Mouse (Mus musculus) neural tube, embryonic 12.5 days (tissue): ENCODE data around the gene Mapkap1. TPM values are rescaled to one million over a fixed set of nuclear protein-coding genes. Genes with fewer than 3 reads are reported as not detected.
"Not testable (repeated sequence)": the region's sequence is repeated elsewhere in the genome, so short reads cannot be mapped to it uniquely, and the experiment has no call there.

Experiments used
- ATAC-seq: fragments of 200-750 bp; cut with Nextera tagmentation; 2 replicates; pipeline ENCODE4 v1.8.0; 2017; ENCODE audit warnings: low read depth, mild to moderate bottlenecking, moderate TSS enrichment, moderate library complexity; ENCODE audit not compliant: low FRiP score
- H3K27ac ChIP-seq: fragments of 300-500 bp; sonication (generic); 2 replicates; pipeline ENCODE4 v1.5.1; 2016
- H3K27me3 ChIP-seq: fragments of 300-500 bp; sonication (generic); replicated peaks from 2 replicates; pipeline ENCODE4 v1.6.1; 2016; ENCODE audit warnings: mild to moderate bottlenecking
- H3K36me3 ChIP-seq: fragments of 300-500 bp; sonication (generic); 2 replicates; pipeline ENCODE4 v1.6.1; 2016; ENCODE audit warnings: mild to moderate bottlenecking
- H3K4me1 ChIP-seq: fragments of 300-500 bp; sonication (generic); 2 replicates; pipeline ENCODE4 v1.6.1; 2016
- H3K4me2 ChIP-seq: fragments of 300-500 bp; sonication (generic); replicated peaks from 2 replicates; pipeline ENCODE4 v1.6.1; 2016; ENCODE audit warnings: mild to moderate bottlenecking
- H3K4me3 ChIP-seq: fragments of 300-500 bp; sonication (generic); 2 replicates; pipeline ENCODE4 v1.5.1; 2016
- H3K9ac ChIP-seq: fragments of 300-500 bp; sonication (generic); 2 replicates; pipeline ENCODE4 v1.6.1; 2016; ENCODE audit warnings: mild to moderate bottlenecking
- H3K9me3 ChIP-seq: fragments of 300-500 bp; sonication (generic); 2 replicates; pipeline ENCODE4 v1.6.1; 2016; ENCODE audit warnings: mild to moderate bottlenecking
- WGBS: fragments of 180-500 bp; shearing (Covaris S2); methylation state at CpG from one replicate; pipeline ENCODE4 v1.1.7; 2016; 5-methylcytosine and 5-hydroxymethylcytosine counted together
- polyA plus RNA-seq: library from polyadenylated mRNA; unstranded; fragments of >200 nt; fragmentation: Nextera tagmentation; extraction: Ambion mirVana; gene quantifications from 2 replicates; pipeline ENCODE4 v1.2.1, GENCODE M21; 2016

The Mapkap1 gene
- polyA plus RNA-seq, 1 experiment from 2014 or later = 114 TPM

GRCm38 (mm10) chr2:34448756-34449155, 42.2 kb downstream of the Mapkap1 start:
- H3K9ac ChIP-seq = no peak overlapping the region
- H3K4me1 ChIP-seq = 0 out of 2 replicates have a peak, but pooled peaks cover 5% of the 10 kb centered on the region
- H3K9me3 ChIP-seq = no peaks in the 10 kb centered on the region
- no peak overlapping the region for H3K27ac ChIP-seq
- no peaks in the 10 kb centered on the region for H3K27me3 ChIP-seq
- 64% methylated on average over 4 of the region's 4 CpGs for WGBS
- ATAC-seq = no peak
- H3K36me3 ChIP-seq = 0 out of 2 replicates have a peak, but pooled peaks cover 2% of the 10 kb centered on the region
- no peak overlapping the region for H3K4me2 ChIP-seq
- H3K4me3 ChIP-seq = no peak overlapping the region

- no peak for ATAC-seq
- H3K4me3 ChIP-seq = no peak overlapping the region
- H3K27ac ChIP-seq = no peak overlapping the region
- no peaks in the 10 kb centered on the region for H3K27me3 ChIP-seq
- H3K4me1 ChIP-seq = no peaks in the 10 kb centered on the region
- no peaks in the 10 kb centered on the region for H3K36me3 ChIP-seq
- WGBS = 86% methylated on average over 3 of the region's 3 CpGs
- H3K9ac ChIP-seq = no peak overlapping the region
- H3K4me2 ChIP-seq = no peak overlapping the region
- no peaks in the 10 kb centered on the region for H3K9me3 ChIP-seq
Observed at GRCm38 (mm10) chr2:34462490-34462889, 55.9 kb downstream of the Mapkap1 start.

DNA sequence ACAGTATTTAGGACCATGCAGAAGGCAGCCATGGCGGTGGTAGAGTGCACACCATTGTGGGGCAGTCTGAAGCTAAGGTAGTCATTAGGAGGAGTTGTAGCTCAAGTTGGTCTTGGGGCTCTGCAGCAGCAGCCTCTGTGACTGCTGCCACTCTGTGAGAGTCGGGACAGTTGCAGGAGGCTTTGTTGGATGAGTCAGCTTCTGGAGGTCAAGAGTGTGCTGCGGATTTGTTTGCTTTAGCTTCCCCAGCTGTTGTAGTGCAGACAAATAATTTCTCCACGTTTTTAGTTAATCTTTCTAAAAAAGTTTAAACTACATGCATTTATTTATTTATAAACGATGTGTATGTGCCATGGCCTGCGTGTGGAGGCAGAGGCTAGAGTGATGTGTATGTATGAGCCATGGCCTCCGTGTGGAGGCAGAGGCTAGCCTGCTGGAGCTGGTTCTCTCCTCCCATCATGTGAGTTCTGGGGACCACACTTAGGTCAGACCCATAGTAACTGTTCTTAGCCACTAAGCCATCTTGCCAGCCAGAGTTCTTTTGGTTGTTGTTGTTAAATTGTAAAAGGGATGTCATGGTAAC, 62.1 kb downstream of the Mapkap1 start:
- no peaks in the 10 kb centered on the region for H3K27me3 ChIP-seq
- WGBS = 83% methylated on average over 7 of the region's 7 CpGs
- no peak for ATAC-seq

DNA sequence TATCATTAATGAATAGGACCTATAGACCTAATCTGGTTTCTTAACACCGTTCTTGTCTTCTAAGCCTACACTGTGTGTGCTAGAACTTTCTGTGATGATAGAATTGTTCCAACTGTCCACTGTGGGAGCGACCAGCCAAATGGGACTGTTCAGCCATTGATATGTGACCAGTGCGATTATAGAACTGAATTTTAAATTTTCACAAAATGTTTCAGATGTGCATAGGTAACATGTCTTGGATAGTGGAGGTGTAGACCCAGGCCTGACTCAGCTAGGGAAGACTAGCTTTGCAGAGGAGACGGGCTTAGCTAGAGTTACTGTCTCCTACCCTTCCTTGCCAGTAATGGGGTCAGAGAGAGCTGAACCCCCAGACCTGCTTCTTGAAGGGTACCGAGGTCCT, 62.8 kb downstream of the Mapkap1 start:
- H3K9ac ChIP-seq = no peak overlapping the region
- no peak overlapping the region for H3K4me2 ChIP-seq
- H3K9me3 ChIP-seq = no peaks in the 10 kb centered on the region
- 96% methylated on average over 5 of the region's 5 CpGs for whole genome bisulfite sequencing
- H3K27ac ChIP-seq = no peak overlapping the region
- H3K36me3 ChIP-seq = no peaks in the 10 kb centered on the region
- no peaks in the 10 kb centered on the region for H3K4me1 ChIP-seq
- H3K4me3 ChIP-seq = no peak overlapping the region
- H3K27me3 ChIP-seq = no peaks in the 10 kb centered on the region
- no peak for ATAC-seq

More for the DNA sequence above, 62.1 kb downstream of the Mapkap1 start:
- no peaks in the 10 kb centered on the region for H3K4me1 ChIP-seq
- H3K9me3 ChIP-seq = no peaks in the 10 kb centered on the region
- no peaks in the 10 kb centered on the region for H3K36me3 ChIP-seq
- H3K4me3 ChIP-seq = no peak overlapping the region
- H3K4me2 ChIP-seq = no peak overlapping the region
- no peak overlapping the region for H3K9ac ChIP-seq
- H3K27ac ChIP-seq = no peak overlapping the region

DNA sequence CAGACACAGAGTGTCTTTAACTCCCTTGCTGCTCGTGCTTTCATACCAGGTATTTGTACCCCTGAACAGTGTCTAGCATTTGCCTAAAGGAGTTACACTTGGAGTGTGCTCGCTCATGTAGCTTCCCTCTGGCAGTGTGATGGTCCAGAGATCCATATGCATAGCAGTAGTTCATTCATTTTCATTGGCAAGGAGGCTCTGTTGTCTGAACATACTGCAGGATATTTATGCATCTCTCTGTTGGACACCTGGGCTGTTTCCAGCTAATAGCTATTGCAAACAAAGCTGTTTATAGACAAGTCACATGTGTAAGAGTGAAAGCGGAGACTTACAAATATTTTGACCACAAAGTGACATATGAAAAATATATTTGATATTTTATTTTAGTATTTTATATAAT, 67.2 kb downstream of the Mapkap1 start:
- ATAC-seq = no peak
- H3K9ac ChIP-seq = no peak overlapping the region
- no peak overlapping the region for H3K4me3 ChIP-seq
- no peaks in the 10 kb centered on the region for H3K36me3 ChIP-seq
- H3K27me3 ChIP-seq = no peaks in the 10 kb centered on the region
- no peaks in the 10 kb centered on the region for H3K4me1 ChIP-seq
- no peak overlapping the region for H3K4me2 ChIP-seq
- no peak overlapping the region for H3K27ac ChIP-seq
- H3K9me3 ChIP-seq = no peaks in the 10 kb centered on the region
- WGBS = 79% methylated on average over 3 of the region's 3 CpGs

DNA sequence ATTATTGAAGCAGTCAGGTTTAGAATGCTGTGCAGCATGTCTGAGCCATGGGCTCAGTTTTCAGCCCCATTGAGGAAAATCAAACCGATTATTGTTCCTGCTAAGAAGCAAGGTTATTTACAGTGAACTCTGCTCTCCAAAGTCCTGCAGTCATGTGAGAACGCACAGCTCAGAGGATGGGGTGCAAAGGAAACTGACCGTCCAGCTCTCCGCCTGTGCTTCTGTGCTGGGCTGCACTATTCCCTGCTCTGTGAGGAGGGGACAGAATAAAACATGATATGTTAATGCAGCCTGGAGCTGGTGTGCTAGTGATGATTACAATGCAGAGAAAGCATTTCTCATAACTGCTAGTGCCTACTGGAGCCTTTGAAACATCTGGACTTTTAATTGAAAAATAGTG, 74.8 kb downstream of the Mapkap1 start:
- Histone ChIP-seq H3K4me1 (peaks cover 14% of the 10 kb centered on the region), H3K27ac (peak overlapping the region; percentile 46), H3K9ac (no peak overlapping the region), H3K4me3 (no peak overlapping the region), H3K36me3 (no peaks in the 10 kb centered on the region), H3K4me2 (0 out of 2 replicates have a peak overlapping the region, but pooled peaks have one; percentile 22), H3K9me3 (no peaks in the 10 kb centered on the region), H3K27me3 (no peaks in the 10 kb centered on the region)
- no peak for ATAC-seq
- WGBS = 35% methylated on average over 4 of the region's 4 CpGs

- no peaks in the 10 kb centered on the region for H3K27me3 ChIP-seq
- 50% methylated on average over 3 of the region's 3 CpGs for WGBS
- peaks cover 14% of the 10 kb centered on the region for H3K4me1 ChIP-seq
- H3K9me3 ChIP-seq = no peaks in the 10 kb centered on the region
- no peak for ATAC-seq
- no peak overlapping the region for H3K27ac ChIP-seq
- no peak overlapping the region for H3K4me3 ChIP-seq
- no peak overlapping the region for H3K4me2 ChIP-seq
- H3K9ac ChIP-seq = no peak overlapping the region
- no peaks in the 10 kb centered on the region for H3K36me3 ChIP-seq
Observed at GRCm38 (mm10) chr2:34482102-34482501, 75.5 kb downstream of the Mapkap1 start.

- ATAC-seq = no peak
- 58% methylated on average over 3 of the region's 3 CpGs for WGBS
- no peak overlapping the region for H3K4me3 ChIP-seq
- H3K9ac ChIP-seq = no peak overlapping the region
- H3K9me3 ChIP-seq = no peaks in the 10 kb centered on the region
- no peaks in the 10 kb centered on the region for H3K27me3 ChIP-seq
- no peaks in the 10 kb centered on the region for H3K36me3 ChIP-seq
- no peak overlapping the region for H3K4me2 ChIP-seq
- no peak overlapping the region for H3K27ac ChIP-seq
- peaks cover 14% of the 10 kb centered on the region for H3K4me1 ChIP-seq
Observed at GRCm38 (mm10) chr2:34482531-34482930, 76.0 kb downstream of the Mapkap1 start.

DNA sequence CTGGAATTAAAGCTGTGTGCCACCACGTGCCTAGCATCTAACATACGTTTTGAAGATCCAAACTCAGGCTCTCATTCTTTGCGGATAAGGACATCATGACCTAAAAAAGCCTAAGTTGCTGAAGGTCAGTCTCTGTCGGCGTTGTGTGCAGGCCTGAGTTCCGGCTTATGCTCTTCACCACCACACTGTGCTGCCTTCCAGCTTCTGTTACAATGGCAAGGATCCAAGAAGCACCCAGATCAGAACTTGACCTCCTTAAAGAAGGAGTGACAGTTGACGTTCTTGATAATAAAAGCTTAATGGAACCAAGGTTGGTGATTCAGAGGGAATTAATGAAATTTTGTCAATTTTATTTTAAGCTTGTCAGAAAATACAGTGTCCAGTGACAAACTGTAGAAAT, 80.7 kb downstream of the Mapkap1 start:
- H3K9me3 ChIP-seq = no peaks in the 10 kb centered on the region
- 0 out of 2 replicates have a peak, but pooled peaks cover under 1% of the 10 kb centered on the region for H3K4me1 ChIP-seq
- no peak overlapping the region for H3K4me3 ChIP-seq
- ATAC-seq = no peak
- no peak overlapping the region for H3K9ac ChIP-seq
- H3K36me3 ChIP-seq = no peaks in the 10 kb centered on the region
- H3K4me2 ChIP-seq = no peak overlapping the region
- no peak overlapping the region for H3K27ac ChIP-seq
- no peaks in the 10 kb centered on the region for H3K27me3 ChIP-seq
- WGBS = 95% methylated on average over 7 of the region's 7 CpGs

GRCm38 (mm10) chr2:34503975-34504730, 97.6 kb downstream of the Mapkap1 start:
- no peaks in the 10 kb centered on the region for H3K4me1 ChIP-seq
- 49% methylated on average over 3 of the region's 3 CpGs for WGBS
- H3K36me3 ChIP-seq = 0 out of 2 replicates have a peak, but pooled peaks cover 3% of the 10 kb centered on the region
- H3K4me3 ChIP-seq = no peak overlapping the region
- no peak overlapping the region for H3K9ac ChIP-seq
- H3K9me3 ChIP-seq = no peaks in the 10 kb centered on the region
- no peak overlapping the region for H3K27ac ChIP-seq
- H3K27me3 ChIP-seq = no peaks in the 10 kb centered on the region
- H3K4me2 ChIP-seq = no peak overlapping the region
- ATAC-seq = no peak

GRCm38 (mm10) chr2:34506162-34506561, 99.6 kb downstream of the Mapkap1 start:
- WGBS = 94% methylated on average over 2 of the region's 2 CpGs
- H3K9ac ChIP-seq, H3K9me3 ChIP-seq, H3K36me3 ChIP-seq, ATAC-seq, H3K4me1 ChIP-seq, H3K4me3 ChIP-seq, H3K27ac ChIP-seq, H3K27me3 ChIP-seq, H3K4me2 ChIP-seq: not testable (repeated sequence)

DNA sequence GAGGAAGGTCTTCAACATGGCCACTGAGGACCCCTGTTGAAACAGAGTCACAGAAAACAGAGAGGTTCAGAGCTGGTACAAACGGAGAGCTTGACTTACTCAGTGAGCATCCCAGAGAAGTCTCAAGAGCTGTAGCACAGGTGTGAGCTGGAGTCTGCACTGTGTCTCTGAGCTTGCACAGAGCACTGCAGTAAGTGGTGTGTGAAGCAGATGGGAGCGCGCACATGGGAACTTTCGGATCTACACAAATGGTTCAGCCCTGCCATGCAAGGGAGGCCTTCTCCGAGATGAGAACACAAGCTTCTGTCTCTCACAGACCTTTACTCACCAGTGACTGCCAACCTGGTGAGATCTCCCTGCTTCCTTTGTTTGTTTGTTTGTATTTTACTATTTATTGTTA, 103.3 kb downstream of the Mapkap1 start:
- Histone ChIP-seq H3K36me3 (no peaks in the 10 kb centered on the region), H3K9ac (no peak overlapping the region), H3K4me2 (no peak overlapping the region), H3K9me3 (no peaks in the 10 kb centered on the region), H3K4me3 (no peak overlapping the region), H3K27me3 (no peaks in the 10 kb centered on the region), H3K27ac (no peak overlapping the region), H3K4me1 (no peaks in the 10 kb centered on the region)
- 94% methylated on average over 5 of the region's 5 CpGs for WGBS
- no peak for ATAC-seq

- Histone ChIP-seq H3K4me2 (no peak overlapping the region), H3K4me3 (no peak overlapping the region), H3K4me1 (no peaks in the 10 kb centered on the region), H3K36me3 (no peaks in the 10 kb centered on the region), H3K27me3 (no peaks in the 10 kb centered on the region), H3K9me3 (no peaks in the 10 kb centered on the region), H3K9ac (no peak overlapping the region), H3K27ac (no peak overlapping the region)
- ATAC-seq = no peak
- WGBS = 91% methylated on average over 5 of the region's 5 CpGs
Observed at GRCm38 (mm10) chr2:34515263-34515662, 108.7 kb downstream of the Mapkap1 start.
